Mouse (Mus musculus): ENCODE results near the gene Bbs9.

Gene Bbs9

DNA sequence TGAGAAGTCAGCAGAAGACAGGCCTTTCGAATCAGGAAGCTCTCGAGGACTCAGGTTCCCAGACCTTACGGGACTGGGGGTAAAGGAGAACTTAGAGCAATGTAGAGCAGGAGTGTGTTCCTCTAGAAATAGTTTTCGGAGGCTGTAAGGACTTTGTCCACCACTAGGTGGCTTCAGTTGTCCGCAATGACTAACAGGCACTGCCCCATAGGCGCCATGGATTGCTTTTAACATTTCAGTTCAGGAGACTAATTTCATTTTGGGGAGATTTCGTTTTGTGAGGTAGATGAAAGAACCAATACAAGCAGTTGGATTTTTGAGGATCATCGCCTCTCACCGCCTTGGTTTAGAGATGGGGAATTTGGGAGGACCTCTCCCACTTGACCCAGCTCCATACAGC lies 149.5 kb downstream of the Bbs9 start:
- in situ Hi-C loops (cut with MboI, MseI), result loop anchor here in 1 of 2 experiments (5.0 to 25.0 kb wide), 2 partner anchors 57 to 1013 kb away; partner anchors contain the start of gene Smarca4

DNA sequence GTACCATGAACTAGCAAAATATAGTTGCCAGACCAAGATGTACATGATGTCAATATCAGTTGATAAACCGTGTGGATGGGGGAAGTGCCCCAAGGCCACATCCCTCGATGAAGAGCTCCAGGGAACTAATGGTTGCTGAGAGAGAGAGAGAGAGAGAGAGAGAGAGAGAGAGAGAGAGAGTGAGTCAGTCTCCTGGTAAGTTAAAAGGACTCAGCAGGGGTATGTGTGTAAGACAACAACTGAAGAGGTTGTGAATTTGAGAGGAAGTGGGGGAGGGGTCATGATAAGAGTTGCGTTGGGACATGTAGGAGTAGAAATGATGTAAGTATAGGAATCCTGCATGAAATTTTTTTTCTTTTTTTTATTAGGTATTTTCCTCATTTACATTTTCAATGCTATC lies 150.5 kb downstream of the Bbs9 start:
- in situ Hi-C loops (cut with MboI, MseI), result loop anchor here in 1 of 2 experiments (25.0 kb wide), 1 partner anchor 1014 kb away; the partner anchor contains the start of gene Smarca4

DNA sequence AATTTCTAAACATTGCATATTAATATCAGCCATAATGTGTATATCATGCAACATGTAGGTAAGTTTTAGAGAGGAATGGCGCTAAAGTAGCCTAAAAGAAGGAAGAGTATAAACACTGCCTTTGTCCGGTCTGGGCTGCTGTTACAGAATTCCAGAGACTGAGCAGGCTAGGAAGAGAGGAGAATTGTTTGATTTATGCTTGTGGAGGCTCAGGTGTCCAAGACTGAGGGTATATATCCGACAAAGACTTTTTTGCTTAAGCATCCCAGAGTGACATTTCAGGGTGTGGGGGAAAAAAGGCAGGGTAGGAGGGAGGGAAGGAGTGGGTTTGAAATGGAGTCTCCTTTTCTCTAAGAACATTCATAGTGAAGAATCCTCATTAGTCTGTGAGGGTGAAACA lies 152.4 kb downstream of the Bbs9 start:
- in situ Hi-C loops (cut with MboI, MseI), result loop anchor here in 1 of 2 experiments (25.0 kb wide), 1 partner anchor 1016 kb away; the partner anchor contains the start of gene Smarca4

DNA sequence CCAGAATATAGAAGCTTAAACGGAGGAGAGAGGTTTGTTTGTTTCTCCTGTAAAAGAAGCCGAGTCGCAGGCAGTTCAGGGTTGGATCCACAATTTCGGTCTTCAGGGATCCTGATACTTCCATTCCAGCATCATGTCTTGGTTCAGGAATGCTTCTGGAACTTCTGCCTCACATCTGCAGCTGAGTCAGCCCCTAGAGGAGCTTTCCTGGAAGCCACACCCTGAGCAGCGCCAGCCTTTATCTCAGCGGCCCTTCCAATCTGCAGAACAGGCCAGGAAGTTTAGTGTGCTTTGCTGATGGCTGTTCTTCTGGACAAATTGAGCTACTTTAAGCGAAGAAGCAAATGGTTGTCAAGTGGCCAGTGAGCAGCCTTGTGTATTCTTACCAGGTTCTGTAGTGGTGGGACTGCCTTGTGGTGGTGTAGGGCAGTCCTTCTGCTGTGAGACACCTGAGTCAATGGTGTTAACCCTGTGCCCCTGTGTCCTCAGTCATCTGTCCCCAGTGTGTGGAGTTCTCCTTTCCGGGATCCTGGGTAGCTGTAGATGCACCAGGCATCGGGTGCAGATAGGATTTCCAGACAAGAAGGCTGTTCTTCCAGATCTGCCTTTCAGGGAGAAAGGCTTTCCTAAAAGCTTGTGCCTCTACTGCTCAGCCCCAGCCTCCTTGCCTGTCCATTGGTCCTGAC lies 157.4 kb downstream of the Bbs9 start:
- in situ Hi-C loops (cut with MboI, MseI), result loop anchor here in 1 of 2 experiments (25.0 kb wide), 1 partner anchor 1021 kb away; the partner anchor contains the start of gene Smarca4

DNA sequence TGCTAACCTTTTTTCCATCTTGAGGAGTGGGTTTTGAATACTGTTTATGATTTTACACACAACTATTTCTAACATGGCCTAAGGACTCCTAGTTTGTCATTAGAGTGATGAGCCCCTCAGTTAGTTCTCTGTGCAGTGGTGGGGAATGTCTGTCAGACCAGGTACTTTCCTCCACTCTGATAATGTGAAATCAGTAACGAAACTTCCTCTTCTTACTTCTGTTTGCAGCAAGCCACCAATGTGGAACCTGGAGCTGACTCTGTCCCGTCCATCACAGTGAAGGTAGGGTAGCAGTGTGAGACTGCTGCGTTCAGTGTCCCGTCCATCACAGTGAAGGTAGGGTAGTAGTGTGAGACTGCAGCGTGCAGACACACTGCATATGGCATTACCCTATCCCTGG lies 163.0 kb downstream of the Bbs9 start:
- in situ Hi-C loops (cut with MboI, MseI), result loop anchor here in 1 of 2 experiments (25.0 kb wide), 1 partner anchor 1026 kb away; the partner anchor contains the start of gene Smarca4

DNA sequence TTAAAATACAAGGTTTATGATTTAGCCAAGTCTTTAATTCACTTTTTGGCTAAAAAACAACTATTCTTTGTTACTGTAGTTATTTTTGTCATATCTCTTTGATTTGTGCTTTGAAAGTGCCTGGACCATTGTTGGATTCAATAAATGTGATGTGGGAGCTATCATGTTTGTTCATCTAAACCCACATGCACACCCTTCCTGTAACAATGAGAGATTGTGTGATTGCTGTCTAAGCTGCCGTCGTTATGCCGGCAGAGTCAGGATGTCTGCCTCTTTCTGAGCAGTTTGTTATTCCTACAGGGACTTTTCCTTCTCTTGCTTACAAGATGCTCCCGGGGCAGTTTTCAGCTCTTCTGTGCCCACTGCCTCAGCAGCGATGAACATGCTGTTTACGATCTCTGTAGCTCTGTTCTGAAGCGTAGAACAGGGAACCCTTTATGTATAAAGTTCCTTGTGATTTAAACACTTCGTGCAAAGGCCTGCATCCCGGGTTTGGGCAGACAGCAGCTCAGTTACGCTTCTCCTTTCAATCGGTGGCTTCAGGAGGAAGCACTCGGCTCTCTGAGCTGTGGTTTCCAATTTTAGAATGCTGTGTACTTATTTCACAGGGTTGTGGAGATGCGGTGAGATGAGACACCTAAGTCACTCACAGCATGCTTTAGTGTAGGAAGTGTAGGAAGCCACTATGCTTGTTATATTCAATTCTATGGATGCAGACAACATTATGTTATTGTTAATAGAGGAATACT lies 165.3 kb downstream of the Bbs9 start:
- in situ Hi-C loops (cut with MboI, MseI), result loop anchor here in 1 of 2 experiments (25.0 kb wide), 1 partner anchor 1029 kb away; the partner anchor contains the start of gene Smarca4

DNA sequence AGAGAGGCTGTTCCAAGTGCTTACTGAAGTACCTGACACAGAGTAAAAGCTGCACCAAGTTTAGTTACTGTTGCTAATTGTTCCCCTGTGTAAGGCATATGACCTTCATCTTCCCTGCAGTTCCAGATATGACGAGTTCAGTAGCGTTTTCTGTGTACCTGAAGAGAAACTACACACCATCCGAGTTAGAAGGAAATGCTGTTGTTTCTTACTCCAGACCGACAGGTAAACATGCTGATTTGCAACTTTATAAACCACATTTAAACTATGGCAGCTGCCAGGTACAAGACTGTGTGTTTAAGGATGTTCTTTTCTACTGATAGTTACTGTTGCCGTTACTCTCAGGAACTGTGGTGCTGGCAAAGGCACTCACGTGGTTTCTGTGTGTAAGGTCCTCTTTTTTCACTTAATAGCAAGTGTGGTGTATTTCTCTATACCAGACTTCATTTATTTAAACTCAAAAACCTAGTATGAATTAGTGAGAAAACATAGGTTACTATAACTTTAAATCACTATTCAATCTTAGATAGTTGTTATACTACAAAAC lies 170.4 kb downstream of the Bbs9 start:
- in situ Hi-C loops (cut with MboI, MseI), result loop anchor here in 1 of 2 experiments (25.0 kb wide), 1 partner anchor 1034 kb away; the partner anchor contains the start of gene Smarca4

DNA sequence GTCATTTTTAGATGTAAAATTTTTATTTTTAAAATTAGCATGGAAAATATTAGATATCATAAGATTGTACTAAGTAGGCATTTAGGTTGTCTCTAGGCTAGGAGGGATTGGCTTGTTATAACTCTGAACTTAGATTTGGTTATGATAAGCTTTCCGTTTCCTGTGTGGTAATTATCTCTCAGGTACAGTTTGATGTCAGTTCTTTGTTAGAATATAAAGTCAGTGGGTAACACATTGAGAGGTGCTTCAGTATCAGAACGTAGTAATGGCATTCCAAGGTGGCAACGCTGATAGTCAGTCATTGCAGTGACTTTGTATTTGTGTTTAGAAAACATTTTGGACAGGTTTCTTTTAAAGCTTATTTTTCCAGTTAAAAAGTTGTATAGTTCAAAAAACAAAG lies 170.9 kb downstream of the Bbs9 start:
- in situ Hi-C loops (cut with MboI, MseI), result loop anchor here in 1 of 2 experiments (25.0 kb wide), 1 partner anchor 1034 kb away; the partner anchor contains the start of gene Smarca4

DNA sequence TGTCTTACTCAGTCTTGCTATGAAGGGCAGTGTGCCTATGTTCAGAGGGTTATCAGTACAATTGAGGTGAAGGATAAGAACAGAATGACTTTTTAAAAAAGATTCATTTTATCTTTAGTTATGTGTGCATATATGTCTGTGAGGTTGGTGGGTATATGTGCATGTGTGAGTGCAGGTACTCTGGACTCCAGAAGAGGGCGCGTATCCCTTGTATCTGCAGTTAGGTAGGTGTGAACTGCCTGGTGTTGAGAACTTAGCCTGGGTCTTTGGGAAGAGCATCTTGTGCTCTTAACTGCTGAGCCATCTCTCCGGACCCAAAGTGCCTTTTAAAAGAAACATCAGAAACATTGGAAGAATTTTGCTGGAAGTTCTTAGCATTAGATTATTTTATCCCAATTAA lies 172.6 kb downstream of the Bbs9 start:
- in situ Hi-C loops (cut with MboI, MseI), result loop anchor here in 1 of 2 experiments (25.0 kb wide), 1 partner anchor 1036 kb away; the partner anchor contains the start of gene Smarca4

DNA sequence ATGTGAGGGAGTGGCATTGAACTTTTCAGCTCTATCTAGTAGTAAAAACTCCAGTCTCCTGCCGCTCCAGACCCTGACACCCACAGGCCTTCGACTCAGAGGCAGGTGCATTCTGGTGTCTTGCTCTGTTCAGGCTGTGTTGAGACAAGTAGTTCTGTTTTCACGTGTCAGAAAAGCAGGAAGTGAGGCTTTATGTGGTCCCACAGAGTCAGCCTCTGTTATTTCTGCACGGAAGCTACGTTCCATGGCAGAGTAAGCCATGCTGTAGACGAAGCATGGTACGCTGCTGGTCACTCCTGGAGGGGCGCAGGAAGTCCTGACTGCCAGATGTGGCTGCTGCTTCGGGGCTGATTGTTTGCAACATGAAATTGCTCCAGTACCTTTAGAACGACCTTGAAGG lies 174.1 kb downstream of the Bbs9 start:
- in situ Hi-C loops (cut with MboI, MseI), result loop anchor here in 1 of 2 experiments (25.0 kb wide), 1 partner anchor 1037 kb away; the partner anchor contains the start of gene Smarca4

DNA sequence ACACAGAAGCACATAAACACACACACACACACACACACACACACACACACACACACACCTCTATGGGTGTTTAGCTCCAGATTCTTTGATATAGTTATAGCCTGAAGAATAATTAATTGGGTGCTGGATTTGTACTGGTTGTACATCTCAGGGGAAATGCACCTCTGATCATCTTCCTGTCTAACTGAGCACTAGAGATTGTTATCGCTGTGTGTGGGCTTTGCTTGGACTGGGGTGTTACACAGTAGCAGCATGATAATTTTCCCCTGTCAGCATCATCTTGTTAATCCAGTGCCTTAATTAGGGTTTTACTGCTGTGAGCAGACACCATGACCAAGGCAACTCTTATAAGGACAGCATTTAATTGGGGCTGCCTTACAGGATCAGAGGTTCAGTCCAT lies 175.3 kb downstream of the Bbs9 start:
- in situ Hi-C loops (cut with MboI, MseI), result no loop called here

DNA sequence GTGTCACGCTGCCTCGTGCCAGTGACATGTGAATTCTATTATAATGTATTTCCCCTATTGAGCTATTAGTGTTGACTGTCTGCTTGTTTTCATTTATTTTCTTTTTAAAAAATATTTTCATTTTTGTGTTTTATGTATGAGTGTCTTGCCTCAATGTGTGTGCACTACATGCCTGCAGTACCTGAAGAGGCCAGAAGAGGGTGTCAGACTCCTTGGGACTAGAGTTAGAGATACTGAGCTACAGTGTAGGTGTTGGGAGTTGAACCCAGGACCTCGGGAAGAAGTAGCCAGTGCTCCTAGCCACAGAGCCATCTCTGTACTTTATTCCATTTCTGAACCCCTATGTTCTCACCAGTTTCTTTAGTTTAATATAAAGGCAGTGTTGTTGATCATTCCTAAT lies 176.1 kb downstream of the Bbs9 start:
- in situ Hi-C loops (cut with MboI, MseI), result no loop called here

DNA sequence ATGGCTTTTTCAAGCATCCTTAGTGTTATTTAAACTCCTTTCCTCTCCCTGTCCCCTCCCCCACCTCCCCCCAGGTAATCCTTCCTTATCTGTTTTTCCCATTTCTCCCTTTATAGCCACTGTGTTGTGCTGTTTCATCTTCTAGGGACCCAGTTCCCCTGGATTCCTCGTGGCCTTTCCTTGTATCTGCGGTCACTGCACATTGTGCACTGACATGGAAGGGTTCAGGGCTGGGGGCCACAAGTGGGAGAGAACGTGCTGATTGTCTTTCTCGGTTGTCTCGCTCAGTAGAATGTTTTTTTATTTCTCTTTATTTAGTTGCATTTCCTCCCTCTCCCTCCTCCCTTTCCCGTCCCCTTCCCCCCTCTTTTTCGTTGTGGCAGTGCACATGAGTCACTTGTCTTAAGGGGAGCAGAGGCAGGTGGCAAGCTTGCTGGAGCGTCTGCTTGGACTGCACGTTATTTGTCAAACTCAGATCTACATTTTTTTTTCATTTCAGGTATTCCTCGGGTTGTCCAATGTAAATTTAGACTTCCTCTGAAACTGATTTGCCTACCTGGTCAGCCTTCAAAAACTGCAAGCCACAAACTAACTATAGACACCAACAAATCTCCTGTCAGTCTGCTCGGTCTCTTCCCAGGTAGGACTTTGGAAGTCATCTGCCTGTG lies 179.3 kb downstream of the Bbs9 start:
- in situ Hi-C loops (cut with MboI, MseI), result no loop called here

DNA sequence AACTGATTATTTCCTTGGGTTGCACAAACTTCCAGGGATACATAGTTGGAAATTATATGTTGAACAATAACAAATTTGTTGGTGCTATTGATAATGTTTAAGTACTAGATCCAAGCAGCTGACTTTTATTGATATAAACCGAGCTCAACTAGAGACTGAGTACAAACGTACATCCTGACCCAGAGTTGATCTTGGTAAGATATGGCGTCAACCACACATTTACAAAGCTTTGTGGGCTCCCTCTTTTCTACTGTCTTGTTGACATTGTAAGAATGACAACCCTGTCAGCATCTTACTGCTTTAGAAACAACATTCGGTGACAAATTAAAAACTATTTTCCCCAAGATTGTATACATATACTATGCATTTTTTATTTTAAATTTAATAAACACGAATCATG lies 181.7 kb downstream of the Bbs9 start:
- in situ Hi-C loops (cut with MboI, MseI), result no loop called here

DNA sequence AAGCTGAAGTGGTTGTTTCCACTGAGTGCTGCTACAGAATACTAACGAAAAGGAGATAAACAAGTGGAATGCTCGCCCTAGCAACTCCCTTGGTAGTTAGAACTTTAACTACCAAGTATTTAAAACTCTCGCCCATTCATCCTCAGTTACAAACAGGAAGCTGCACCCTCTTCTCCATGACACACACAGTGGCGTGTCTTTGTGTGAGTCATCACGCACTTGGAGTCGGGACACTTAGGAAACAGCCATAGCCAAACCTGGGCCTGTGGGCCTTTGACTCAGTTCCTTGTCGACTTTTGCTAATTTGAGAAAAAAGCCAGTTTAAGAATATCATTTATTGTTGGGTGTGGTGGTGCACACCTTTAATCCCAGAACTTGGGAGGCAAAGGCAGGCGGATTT lies 189.6 kb downstream of the Bbs9 start:
- in situ Hi-C loops (cut with MboI, MseI), result no loop called here

DNA sequence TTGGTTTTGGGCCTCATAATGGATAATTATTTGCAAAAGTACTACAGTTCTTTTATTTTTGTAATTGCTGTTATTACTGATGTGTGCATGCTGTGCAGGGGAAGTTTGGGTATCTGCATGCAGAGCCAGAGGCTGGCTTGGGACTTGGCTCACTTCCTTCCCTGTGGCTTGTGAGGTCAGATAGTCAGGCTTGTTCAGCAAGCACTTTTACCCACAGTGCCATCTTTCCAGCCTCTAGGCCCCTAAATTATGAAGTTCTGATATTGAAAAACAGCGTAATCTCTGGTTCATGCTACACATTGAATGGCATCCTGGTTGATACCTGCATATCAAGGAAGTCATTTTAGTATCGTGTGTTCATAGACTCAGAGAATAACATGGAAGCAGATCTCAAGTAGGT lies 197.4 kb downstream of the Bbs9 start:
- in situ Hi-C loops (cut with MboI, MseI), result no loop called here

DNA sequence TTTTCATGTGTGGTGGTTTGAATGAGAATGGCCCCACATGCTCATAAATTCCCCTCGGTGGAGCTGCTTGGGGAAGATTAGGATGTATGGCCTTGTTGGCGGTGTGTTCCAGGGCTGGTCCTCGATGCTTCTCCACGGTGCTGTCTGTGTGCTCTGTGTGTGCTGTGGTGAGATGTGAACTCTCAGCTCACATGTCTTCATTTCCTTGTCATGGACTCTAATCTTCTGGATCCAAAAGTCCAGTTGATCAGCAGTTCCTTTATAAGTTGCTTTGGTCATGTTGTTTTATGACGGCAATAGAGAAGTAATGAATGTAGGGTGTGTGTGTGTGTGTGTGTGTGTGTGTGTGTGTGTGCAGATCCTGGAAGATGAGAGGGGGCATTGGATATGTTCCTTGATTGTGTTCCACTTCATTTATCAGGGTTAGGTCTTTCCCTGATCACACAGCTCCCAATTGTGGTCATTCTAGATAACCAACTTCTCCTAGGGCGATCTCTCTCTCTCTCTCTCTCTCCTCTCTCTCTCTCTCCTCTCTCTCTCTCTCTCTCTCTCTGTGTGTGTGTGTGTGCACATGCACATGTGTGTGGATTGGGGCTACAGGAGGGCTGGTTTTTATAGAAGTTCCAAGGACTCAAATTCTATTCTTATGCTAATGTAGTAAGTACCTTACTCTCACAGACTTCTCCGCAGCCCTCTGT lies 201.8 kb downstream of the Bbs9 start:
- in situ Hi-C loops (cut with MboI, MseI), result no loop called here

DNA sequence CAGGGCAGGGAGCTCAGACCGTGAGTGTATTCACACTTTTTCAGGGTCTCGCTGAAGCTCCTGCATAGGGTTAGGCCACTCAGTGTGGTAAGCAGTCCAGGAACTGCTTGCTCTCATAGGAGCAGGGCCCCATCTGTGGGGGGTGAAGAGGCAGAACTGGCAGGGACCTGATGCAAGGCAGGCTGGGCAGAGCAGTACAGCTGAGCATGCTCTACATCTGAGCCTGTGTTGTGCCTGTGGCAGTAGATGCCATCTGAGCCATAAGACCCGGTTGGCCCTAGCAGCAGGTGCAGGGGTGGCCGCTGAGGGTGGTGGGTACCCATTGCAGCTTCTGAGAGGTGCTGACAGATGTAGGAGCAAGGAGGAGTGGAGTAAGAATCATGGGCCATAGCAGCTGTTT lies 202.5 kb downstream of the Bbs9 start:
- in situ Hi-C loops (cut with MboI, MseI), result no loop called here

DNA sequence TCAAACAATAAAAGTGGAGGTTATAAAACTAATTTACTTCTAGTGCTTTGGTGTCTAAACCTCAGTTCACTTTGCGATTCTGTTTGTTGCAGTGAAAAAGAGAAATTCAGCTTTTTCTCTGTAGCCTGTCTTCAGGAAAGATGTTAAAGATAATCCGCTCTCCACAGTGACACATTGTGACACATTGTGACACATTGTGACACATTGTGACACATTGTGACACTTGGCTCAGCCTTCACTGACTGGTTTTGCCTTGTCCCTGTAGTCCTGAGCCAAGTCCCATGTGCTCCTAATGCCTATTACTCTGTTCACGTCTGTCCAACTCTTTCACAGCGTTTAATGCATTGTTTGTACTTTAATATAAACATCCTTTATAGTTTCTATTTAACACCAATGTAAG lies 203.0 kb downstream of the Bbs9 start:
- in situ Hi-C loops (cut with MboI, MseI), result no loop called here

DNA sequence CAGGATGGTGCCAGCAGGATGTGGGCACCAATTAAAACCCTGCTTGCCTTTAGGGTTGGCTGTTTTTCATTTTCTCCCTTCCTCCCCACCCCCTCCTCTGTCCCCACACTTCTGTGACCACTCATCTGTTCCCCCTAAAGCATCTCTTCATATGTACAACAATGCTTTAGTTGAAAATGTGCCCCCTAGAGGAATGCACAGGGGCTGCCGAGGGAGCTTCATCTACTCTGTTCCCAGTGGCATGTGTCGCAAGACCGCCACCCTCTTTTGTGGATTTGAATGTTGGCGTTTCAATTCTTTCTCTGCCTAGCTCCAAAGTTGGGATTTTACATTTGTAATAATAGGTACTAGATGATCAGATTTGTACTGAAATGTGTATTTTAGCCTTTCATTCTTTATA lies 204.0 kb downstream of the Bbs9 start:
- in situ Hi-C loops (cut with MboI, MseI), result no loop called here

DNA sequence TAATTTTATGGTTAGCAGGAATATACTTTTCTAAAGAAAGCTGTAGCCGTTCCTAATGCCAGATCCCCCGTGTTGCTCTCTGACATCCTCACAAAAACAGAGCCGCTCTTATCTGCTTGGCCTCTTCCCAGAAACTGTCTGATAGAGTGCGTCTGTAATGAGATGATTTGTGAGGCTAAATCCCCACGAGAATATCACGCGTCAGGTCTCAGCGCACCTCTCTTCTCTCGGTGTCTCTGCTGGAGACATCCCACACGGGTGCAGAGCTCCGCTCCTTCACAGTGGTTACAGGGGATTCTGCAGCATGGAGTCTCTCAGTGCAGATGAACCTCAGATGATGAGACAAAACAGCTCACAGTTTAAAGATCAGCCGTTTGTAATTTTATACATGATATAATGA lies 204.5 kb downstream of the Bbs9 start:
- in situ Hi-C loops (cut with MboI, MseI), result loop anchor here in 1 of 2 experiments (5.0 kb wide), 1 partner anchor 58 kb away; no protein-coding TSS in a partner anchor

All from T-helper 17 cell (primary cell).